Mouse (Mus musculus): ENCODE data around the gene Lrrc23. TPM values are rescaled to one million over a fixed set of nuclear protein-coding genes. Genes with fewer than 3 reads are reported as not detected.

Lrrc23 gene
- polyA plus RNA-seq, 1 experiment from 2014 or later = 4.0 TPM

GRCm38 (mm10) chr6:124757909-124758848, 21.3 kb downstream of the Lrrc23 start:
- peak overlapping the region; percentile 89 for H3K4me3 ChIP-seq (replicated peaks)
- WGBS = 28% methylated on average over 5 of the region's 5 CpGs
- peak overlapping the region; percentile 76 for H3K4me2 ChIP-seq
- no peaks in the 10 kb centered on the region; the same call in 1 of the 2 replicates for H3K36me3 ChIP-seq (replicated peaks)
- peaks cover 49% of the 10 kb centered on the region for H3K4me1 ChIP-seq
- peak overlapping the region; percentile 97 for H3K9ac ChIP-seq
- no peaks in the 10 kb centered on the region for H3K27me3 ChIP-seq
- H3K27ac ChIP-seq = peak overlapping the region; percentile 98
- ATAC-seq (ENCODE audit: low FRiP score) = peak; percentile 19; the same call in 1 of the 2 replicates
- H3K9me3 ChIP-seq = no peaks in the 10 kb centered on the region

- peak overlapping the region; percentile 98 for H3K27ac ChIP-seq
- no peaks in the 10 kb centered on the region for H3K9me3 ChIP-seq
- 4% methylated on average over 5 of the region's 5 CpGs for WGBS
- peaks cover 49% of the 10 kb centered on the region for H3K4me1 ChIP-seq
- H3K4me2 ChIP-seq = peak overlapping the region; percentile 76
- no peak for ATAC-seq (ENCODE audit: low FRiP score)
- no peaks in the 10 kb centered on the region for H3K27me3 ChIP-seq
- no peaks in the 10 kb centered on the region; the same call in 1 of the 2 replicates for H3K36me3 ChIP-seq (replicated peaks)
- peak overlapping the region; percentile 89 for H3K4me3 ChIP-seq (replicated peaks)
- H3K9ac ChIP-seq = peak overlapping the region; percentile 97
Measured at GRCm38 (mm10) chr6:124757351-124757880, 22.1 kb downstream of the Lrrc23 start.

GRCm38 (mm10) chr6:124756652-124757350, 22.7 kb downstream of the Lrrc23 start:
- Histone ChIP-seq H3K27me3 (no peaks in the 10 kb centered on the region), H3K4me3 (replicated peaks) (peak overlapping the region; percentile 89), H3K36me3 (replicated peaks) (no peaks in the 10 kb centered on the region; the same call in 1 of the 2 replicates), H3K4me2 (peak overlapping the region; percentile 76), H3K27ac (peak overlapping the region; percentile 98), H3K9me3 (no peaks in the 10 kb centered on the region), H3K9ac (peak overlapping the region; percentile 97), H3K4me1 (peaks cover 49% of the 10 kb centered on the region)
- under 1% methylated on average over 52 of the region's 54 CpGs for WGBS
- peak; percentile 74 for ATAC-seq (ENCODE audit: low FRiP score)

GRCm38 (mm10) chr6:124755831-124756595, 23.5 kb downstream of the Lrrc23 start, which contains the start of the genes Gm45234 and Atn1:
TSS of gene Gm45234 (minus strand) at chr6:124756021.
TSS of gene Atn1 (minus strand) at chr6:124756524.
- no peaks in the 10 kb centered on the region; the same call in 1 of the 2 replicates for H3K36me3 ChIP-seq (replicated peaks)
- WGBS = 2% methylated on average over 44 of the region's 100 CpGs
- H3K4me3 ChIP-seq (replicated peaks) = peak within 1 kb of the TSS; percentile 89
- H3K27me3 ChIP-seq = no peaks in the 10 kb centered on the region
- peak; percentile 57 for ATAC-seq (ENCODE audit: low FRiP score)
- H3K9ac ChIP-seq = peak within 1 kb of the TSS; percentile 97
- H3K9me3 ChIP-seq = no peaks in the 10 kb centered on the region
- peaks cover 49% of the 10 kb centered on the region for H3K4me1 ChIP-seq
- H3K27ac ChIP-seq = peak within 1 kb of the TSS; percentile 98
- peak within 1 kb of the TSS; percentile 76 for H3K4me2 ChIP-seq

GRCm38 (mm10) chr6:124755306-124755705, 24.2 kb downstream of the Lrrc23 start:
- Histone ChIP-seq H3K27ac (peak overlapping the region; percentile 98), H3K9ac (peak overlapping the region; percentile 97), H3K9me3 (no peaks in the 10 kb centered on the region), H3K4me3 (replicated peaks) (peak overlapping the region; percentile 89), H3K27me3 (no peaks in the 10 kb centered on the region), H3K4me1 (peaks cover 49% of the 10 kb centered on the region), H3K36me3 (replicated peaks) (no peaks in the 10 kb centered on the region; the same call in 1 of the 2 replicates), H3K4me2 (peak overlapping the region; percentile 76)
- 4% methylated on average over 3 of the region's 3 CpGs for WGBS
- no peak for ATAC-seq (ENCODE audit: low FRiP score)

- H3K4me2 ChIP-seq = no peak overlapping the region
- WGBS = 98% methylated on average over 2 of the region's 2 CpGs
- no peak overlapping the region for H3K4me3 ChIP-seq (replicated peaks)
- H3K27ac ChIP-seq = no peak overlapping the region
- H3K9me3 ChIP-seq = no peaks in the 10 kb centered on the region
- H3K9ac ChIP-seq = 0 out of 2 replicates have a peak overlapping the region, but pooled peaks have one; percentile 1
- H3K4me1 ChIP-seq = peaks cover 43% of the 10 kb centered on the region
- H3K36me3 ChIP-seq (replicated peaks) = peaks cover 10% of the 10 kb centered on the region
- H3K27me3 ChIP-seq = no peaks in the 10 kb centered on the region
- ATAC-seq (ENCODE audit: low FRiP score) = no peak
Measured at GRCm38 (mm10) chr6:124753861-124754260, 25.7 kb downstream of the Lrrc23 start.

- Histone ChIP-seq H3K9me3 (no peaks in the 10 kb centered on the region), H3K27ac (no peak overlapping the region), H3K9ac (no peak overlapping the region), H3K36me3 (replicated peaks) (peaks cover 38% of the 10 kb centered on the region), H3K4me3 (replicated peaks) (no peak overlapping the region), H3K4me2 (no peak overlapping the region), H3K27me3 (no peaks in the 10 kb centered on the region), H3K4me1 (peaks cover 37% of the 10 kb centered on the region)
- WGBS = 85% methylated on average over 8 of the region's 8 CpGs
- ATAC-seq (ENCODE audit: low FRiP score) = no peak
Measured at GRCm38 (mm10) chr6:124750405-124750804, 29.1 kb downstream of the Lrrc23 start.

- Histone ChIP-seq H3K27me3 (no peaks in the 10 kb centered on the region), H3K4me3 (replicated peaks) (peak overlapping the region; percentile 54), H3K27ac (peak overlapping the region; percentile 92; the same call in 1 of the 2 replicates), H3K36me3 (replicated peaks) (peaks cover 67% of the 10 kb centered on the region), H3K4me1 (peaks cover 21% of the 10 kb centered on the region), H3K4me2 (peak overlapping the region; percentile 92), H3K9ac (peak overlapping the region; percentile 85; the same call in 1 of the 2 replicates), H3K9me3 (no peaks in the 10 kb centered on the region)
- no peak for ATAC-seq (ENCODE audit: low FRiP score)
- 93% methylated on average over 7 of the region's 7 CpGs for WGBS
Measured at GRCm38 (mm10) chr6:124746654-124747632, 32.6 kb downstream of the Lrrc23 start.

- Histone ChIP-seq H3K27me3 (no peaks in the 10 kb centered on the region), H3K36me3 (replicated peaks) (peaks cover 67% of the 10 kb centered on the region)
Measured at GRCm38 (mm10) chr6:124746296-124746605, 33.3 kb downstream of the Lrrc23 start.

GRCm38 (mm10) chr6:124745490-124746295, 33.8 kb downstream of the Lrrc23 start:
- peak; percentile 84 for ATAC-seq (ENCODE audit: low FRiP score)
- Histone ChIP-seq H3K36me3 (replicated peaks) (peaks cover 67% of the 10 kb centered on the region), H3K9ac (peak overlapping the region; percentile 85), H3K4me3 (replicated peaks) (peak overlapping the region; percentile 54), H3K27ac (peak overlapping the region; percentile 92), H3K27me3 (no peaks in the 10 kb centered on the region), H3K9me3 (no peaks in the 10 kb centered on the region), H3K4me2 (peak overlapping the region; percentile 92), H3K4me1 (peaks cover 26% of the 10 kb centered on the region)
- WGBS = under 1% methylated on average over 85 of the region's 85 CpGs

More at GRCm38 (mm10) chr6:124746296-124746605, 33.3 kb downstream of the Lrrc23 start:
- peak overlapping the region; percentile 85 for H3K9ac ChIP-seq
- peak overlapping the region; percentile 92 for H3K4me2 ChIP-seq
- no peaks in the 10 kb centered on the region for H3K9me3 ChIP-seq
- peak; percentile 5; the same call in 1 of the 2 replicates for ATAC-seq (ENCODE audit: low FRiP score)
- peak overlapping the region; percentile 54 for H3K4me3 ChIP-seq (replicated peaks)
- 24% methylated on average over 8 of the region's 8 CpGs for WGBS
- H3K27ac ChIP-seq = peak overlapping the region; percentile 92
- H3K4me1 ChIP-seq = peaks cover 26% of the 10 kb centered on the region

Data from forebrain, embryonic 12.5 days (tissue).